Mouse (Mus musculus): ENCODE data around the gene Tapt1. TPM values are rescaled to one million over a fixed set of nuclear protein-coding genes. Genes with fewer than 3 reads are reported as not detected.
"Not testable (repeated sequence)": the region's sequence is repeated elsewhere in the genome, so short reads cannot be mapped to it uniquely, and the experiment has no call there.

Tapt1 gene
- polyA plus RNA-seq (2012; rRNA removed), result 8.4 and 13.9 TPM in 2 replicates

GRCm38 (mm10) chr5:44226521-44227461, at the start of gene Tapt1:
TSS of gene Tapt1 (minus strand) at chr5:44226626.
- Histone ChIP-seq H3K27ac (ENCODE audit: insufficient read depth, low read depth, low read length) (peak within 1 kb of the TSS; percentile 67), H3K4me3 (ENCODE audit: low read depth, low read length) (peak within 1 kb of the TSS; percentile 88), H3K36me3 (ENCODE audit: control insufficient read depth, insufficient read depth, low read length) (no peaks in the 10 kb centered on the region), H3K4me1 (ENCODE audit: control insufficient read depth, insufficient read depth, insufficient read length, low read length) (peaks cover 7% of the 10 kb centered on the region; the same call in 1 of the 2 replicates), H3K27me3 (ENCODE audit: control insufficient read depth, insufficient read depth, low read length) (no peaks in the 10 kb centered on the region)
- under 1% methylated on average over 109 of the region's 121 CpGs for WGBS
- peak; percentile 57; the same call in 1 of the 2 replicates for TF ChIP-seq POLR2A (IDR thresholded peaks at IDR 0.05; ENCODE audit: low read depth, low read length)
- TF ChIP-seq CTCF (IDR thresholded peaks at IDR 0.05; ENCODE audit: extremely low read depth, insufficient read length, insufficient replicate concordance, low read depth, low read length), result no peak

GRCm38 (mm10) chr5:44271564-44271963, 45.1 kb upstream of the Tapt1 start:
- H3K27ac ChIP-seq (ENCODE audit: insufficient read depth, low read depth, low read length), result no peak overlapping the region
- H3K4me1 ChIP-seq (ENCODE audit: control insufficient read depth, insufficient read depth, insufficient read length, low read length), result no peaks in the 10 kb centered on the region; the same call in 1 of the 2 replicates
- WGBS, result 85% methylated on average over 4 of the region's 4 CpGs
- no peak for TF ChIP-seq POLR2A (IDR thresholded peaks at IDR 0.05; ENCODE audit: low read depth, low read length)
- TF ChIP-seq CTCF (IDR thresholded peaks at IDR 0.05; ENCODE audit: extremely low read depth, insufficient read length, insufficient replicate concordance, low read depth, low read length), result no peak
- H3K27me3 ChIP-seq (ENCODE audit: control insufficient read depth, insufficient read depth, low read length), result no peaks in the 10 kb centered on the region
- H3K36me3 ChIP-seq (ENCODE audit: control insufficient read depth, insufficient read depth, low read length), result no peaks in the 10 kb centered on the region
- no peak overlapping the region for H3K4me3 ChIP-seq (ENCODE audit: low read depth, low read length)

- 33% methylated on average over 3 of the region's 3 CpGs for WGBS
- H3K4me1 ChIP-seq (ENCODE audit: control insufficient read depth, insufficient read depth, insufficient read length, low read length); H3K36me3 ChIP-seq (ENCODE audit: control insufficient read depth, insufficient read depth, low read length); H3K4me3 ChIP-seq (ENCODE audit: low read depth, low read length); H3K27me3 ChIP-seq (ENCODE audit: control insufficient read depth, insufficient read depth, low read length); H3K27ac ChIP-seq (ENCODE audit: insufficient read depth, low read depth, low read length): not testable (repeated sequence)
These were observed 42.1 kb upstream of the Tapt1 start for GRCm38 (mm10) chr5:44268524-44268923.

- no peaks in the 10 kb centered on the region for H3K4me1 ChIP-seq (ENCODE audit: control insufficient read depth, insufficient read depth, insufficient read length, low read length)
- TF ChIP-seq CTCF (IDR thresholded peaks at IDR 0.05; ENCODE audit: extremely low read depth, insufficient read length, insufficient replicate concordance, low read depth, low read length) (no peak), POLR2A (IDR thresholded peaks at IDR 0.05; ENCODE audit: low read depth, low read length) (no peak)
- H3K36me3 ChIP-seq (ENCODE audit: control insufficient read depth, insufficient read depth, low read length), result no peaks in the 10 kb centered on the region
- 67% methylated on average over 3 of the region's 5 CpGs for WGBS
- H3K4me3 ChIP-seq (ENCODE audit: low read depth, low read length), result no peak overlapping the region
- no peak overlapping the region for H3K27ac ChIP-seq (ENCODE audit: insufficient read depth, low read depth, low read length)
- no peaks in the 10 kb centered on the region for H3K27me3 ChIP-seq (ENCODE audit: control insufficient read depth, insufficient read depth, low read length)
These were observed 35.3 kb upstream of the Tapt1 start for GRCm38 (mm10) chr5:44261691-44262090.

- Histone ChIP-seq H3K27me3 (ENCODE audit: control insufficient read depth, insufficient read depth, low read length) (no peaks in the 10 kb centered on the region), H3K27ac (ENCODE audit: insufficient read depth, low read depth, low read length) (no peak overlapping the region), H3K4me1 (ENCODE audit: control insufficient read depth, insufficient read depth, insufficient read length, low read length) (no peaks in the 10 kb centered on the region), H3K36me3 (ENCODE audit: control insufficient read depth, insufficient read depth, low read length) (no peaks in the 10 kb centered on the region), H3K4me3 (ENCODE audit: low read depth, low read length) (no peak overlapping the region)
- TF ChIP-seq POLR2A (IDR thresholded peaks at IDR 0.05; ENCODE audit: low read depth, low read length) (no peak), CTCF (IDR thresholded peaks at IDR 0.05; ENCODE audit: extremely low read depth, insufficient read length, insufficient replicate concordance, low read depth, low read length) (no peak)
- WGBS, result 33% methylated on average over 3 of the region's 3 CpGs
These were observed 34.7 kb upstream of the Tapt1 start for GRCm38 (mm10) chr5:44261172-44261571.

GRCm38 (mm10) chr5:44259678-44260077, 33.3 kb upstream of the Tapt1 start:
- Histone ChIP-seq H3K27ac (ENCODE audit: insufficient read depth, low read depth, low read length) (no peak overlapping the region), H3K4me1 (ENCODE audit: control insufficient read depth, insufficient read depth, insufficient read length, low read length) (no peaks in the 10 kb centered on the region), H3K27me3 (ENCODE audit: control insufficient read depth, insufficient read depth, low read length) (no peaks in the 10 kb centered on the region), H3K36me3 (ENCODE audit: control insufficient read depth, insufficient read depth, low read length) (no peaks in the 10 kb centered on the region), H3K4me3 (ENCODE audit: low read depth, low read length) (no peak overlapping the region)
- WGBS, result 60% methylated on average over 3 of the region's 3 CpGs
- TF ChIP-seq POLR2A (IDR thresholded peaks at IDR 0.05; ENCODE audit: low read depth, low read length) (no peak), CTCF (IDR thresholded peaks at IDR 0.05; ENCODE audit: extremely low read depth, insufficient read length, insufficient replicate concordance, low read depth, low read length) (no peak)

- WGBS, result 38% methylated on average over 1 of the region's 1 CpGs
- Histone ChIP-seq H3K4me1 (ENCODE audit: control insufficient read depth, insufficient read depth, insufficient read length, low read length) (no peaks in the 10 kb centered on the region), H3K27ac (ENCODE audit: insufficient read depth, low read depth, low read length) (no peak overlapping the region), H3K27me3 (ENCODE audit: control insufficient read depth, insufficient read depth, low read length) (no peaks in the 10 kb centered on the region), H3K36me3 (ENCODE audit: control insufficient read depth, insufficient read depth, low read length) (no peaks in the 10 kb centered on the region), H3K4me3 (ENCODE audit: low read depth, low read length) (no peak overlapping the region)
- TF ChIP-seq CTCF (IDR thresholded peaks at IDR 0.05; ENCODE audit: extremely low read depth, insufficient read length, insufficient replicate concordance, low read depth, low read length) (peak; percentile 32; the same call in 1 of the 2 replicates), POLR2A (IDR thresholded peaks at IDR 0.05; ENCODE audit: low read depth, low read length) (no peak)
These were observed 31.7 kb upstream of the Tapt1 start for GRCm38 (mm10) chr5:44258163-44258562.

Measured in small intestine, adult 2 months (tissue).